Mouse (Mus musculus): ENCODE measurements around the gene Snta1.
A peak's percentile ranks its signal among the peaks of the same experiment; 100 is the strongest.

Gene Snta1

GRCm38 (mm10) chr2:154407643-154408445, at the start of gene Snta1:
Gene Snta1 (minus strand): TSS chr2:154408099.
- peak; percentile 72 for DNase-seq (ENCODE audit: low spot score)

- DNase-seq (ENCODE audit: low spot score), result no peak
These were observed 48.7 kb upstream of the Snta1 start for GRCm38 (mm10) chr2:154456621-154457020.

GRCm38 (mm10) chr2:154455776-154456175, 47.9 kb upstream of the Snta1 start:
- DNase-seq (ENCODE audit: low spot score), result peak; percentile 57

GRCm38 (mm10) chr2:154454605-154455004, 46.7 kb upstream of the Snta1 start:
- DNase-seq (ENCODE audit: low spot score), result no peak

- peak; percentile 48 for DNase-seq (ENCODE audit: low spot score)
These were observed 46.2 kb upstream of the Snta1 start for GRCm38 (mm10) chr2:154454099-154454498.

- no peak for DNase-seq (ENCODE audit: low spot score)
These were observed 45.1 kb upstream of the Snta1 start for GRCm38 (mm10) chr2:154452951-154453350.

GRCm38 (mm10) chr2:154448633-154449032, 40.7 kb upstream of the Snta1 start:
- no peak for DNase-seq (ENCODE audit: low spot score)

- no peak for DNase-seq (ENCODE audit: low spot score)
These were observed 39.9 kb upstream of the Snta1 start for GRCm38 (mm10) chr2:154447821-154448220.

GRCm38 (mm10) chr2:154440453-154440852, 32.6 kb upstream of the Snta1 start:
- DNase-seq (ENCODE audit: low spot score), result no peak

- no peak for DNase-seq (ENCODE audit: low spot score)
These were observed 29.3 kb upstream of the Snta1 start for GRCm38 (mm10) chr2:154437191-154437527.

- DNase-seq (ENCODE audit: low spot score), result peak; percentile 49
These were observed 28.7 kb upstream of the Snta1 start, which contains the start of gene Cbfa2t2 for GRCm38 (mm10) chr2:154436458-154437190. Gene Cbfa2t2 (plus strand): TSS chr2:154436481.

- DNase-seq (ENCODE audit: low spot score), result peak; percentile 97
These were observed 28.2 kb upstream of the Snta1 start for GRCm38 (mm10) chr2:154436076-154436457.

- DNase-seq (ENCODE audit: low spot score), result no peak
These were observed 26.8 kb upstream of the Snta1 start for GRCm38 (mm10) chr2:154434690-154435089.

GRCm38 (mm10) chr2:154433391-154433790, 25.5 kb upstream of the Snta1 start:
- no peak for DNase-seq (ENCODE audit: low spot score)

GRCm38 (mm10) chr2:154432696-154433095, 24.8 kb upstream of the Snta1 start:
- DNase-seq (ENCODE audit: low spot score), result no peak

- DNase-seq (ENCODE audit: low spot score), result no peak
These were observed 22.7 kb upstream of the Snta1 start for GRCm38 (mm10) chr2:154430566-154430965.

- no peak for DNase-seq (ENCODE audit: low spot score)
These were observed 20.0 kb upstream of the Snta1 start for GRCm38 (mm10) chr2:154427853-154428360.

- DNase-seq (ENCODE audit: low spot score), result no peak
These were observed 19.3 kb upstream of the Snta1 start for GRCm38 (mm10) chr2:154426905-154427852.

GRCm38 (mm10) chr2:154426188-154426904, 18.4 kb upstream of the Snta1 start:
- DNase-seq (ENCODE audit: low spot score), result no peak

GRCm38 (mm10) chr2:154425522-154425921, 17.6 kb upstream of the Snta1 start:
- DNase-seq (ENCODE audit: low spot score), result no peak

- no peak for DNase-seq (ENCODE audit: low spot score)
These were observed 15.6 kb upstream of the Snta1 start for GRCm38 (mm10) chr2:154423548-154423947.
